Mouse (Mus musculus) frontal cortex, postnatal 14 days (tissue): ENCODE data around the gene Tent2.
A peak's percentile ranks its signal among the peaks of the same experiment; 100 is the strongest.
"Not testable (repeated sequence)": the region's sequence is repeated elsewhere in the genome, so short reads cannot be mapped to it uniquely, and the experiment has no call there.

Source experiments
- DNase-seq, 2 experiments: peaks; one replicate each; pipeline ENCODE4 v3.0.0; 2022; ENCODE audit warnings: low spot score in 2 of 2

The Tent2 gene

GRCm38 (mm10) chr13:93191831-93192645 lies at the start of gene Tent2:
Gene Tent2, minus strand, starts transcription at chr13:93192385.
- DNase-seq: peak; percentile 87 to 91

GRCm38 (mm10) chr13:93241180-93241579 lies 49.0 kb upstream of the Tent2 start:
- no peak for DNase-seq

DNA sequence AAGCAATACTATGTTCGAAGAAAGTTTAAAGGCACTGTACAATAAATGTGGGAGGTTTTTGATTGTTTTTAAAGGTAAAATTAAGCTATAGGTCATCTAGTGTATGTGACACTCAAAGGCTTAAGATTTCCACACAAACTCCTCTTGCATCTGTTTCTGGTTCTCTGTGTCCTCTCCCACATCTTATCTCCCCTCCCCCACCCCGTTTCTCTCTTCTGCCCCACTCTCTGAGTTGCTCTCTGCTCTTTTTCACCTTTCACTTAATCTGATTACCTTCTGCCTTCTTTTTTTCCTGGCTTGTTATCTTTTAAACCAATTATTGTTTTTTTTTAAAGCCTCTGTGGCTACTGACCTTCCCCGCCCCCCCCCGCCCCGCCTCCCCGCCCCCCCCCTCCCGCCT lies 47.4 kb upstream of the Tent2 start:
- DNase-seq: no peak

DNA sequence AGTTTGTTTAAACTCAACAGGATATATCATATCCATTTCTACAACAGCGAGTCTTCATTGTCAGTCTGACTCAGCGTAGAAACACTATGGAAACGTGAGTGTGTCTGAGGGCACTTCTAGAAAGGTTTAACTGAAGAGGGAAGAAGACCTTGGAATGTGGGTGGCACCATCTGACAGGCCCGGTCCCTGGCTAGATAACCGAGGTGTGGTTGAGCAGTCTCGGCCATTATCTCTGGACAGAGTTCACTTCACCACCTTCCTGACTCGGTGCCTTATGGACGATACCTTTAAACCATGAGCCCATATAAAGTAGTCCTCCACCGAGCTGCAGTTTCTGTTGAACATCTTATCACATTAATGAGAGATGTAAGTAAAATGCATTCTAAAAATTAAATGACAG lies 46.9 kb upstream of the Tent2 start:
- no peak for DNase-seq

DNA sequence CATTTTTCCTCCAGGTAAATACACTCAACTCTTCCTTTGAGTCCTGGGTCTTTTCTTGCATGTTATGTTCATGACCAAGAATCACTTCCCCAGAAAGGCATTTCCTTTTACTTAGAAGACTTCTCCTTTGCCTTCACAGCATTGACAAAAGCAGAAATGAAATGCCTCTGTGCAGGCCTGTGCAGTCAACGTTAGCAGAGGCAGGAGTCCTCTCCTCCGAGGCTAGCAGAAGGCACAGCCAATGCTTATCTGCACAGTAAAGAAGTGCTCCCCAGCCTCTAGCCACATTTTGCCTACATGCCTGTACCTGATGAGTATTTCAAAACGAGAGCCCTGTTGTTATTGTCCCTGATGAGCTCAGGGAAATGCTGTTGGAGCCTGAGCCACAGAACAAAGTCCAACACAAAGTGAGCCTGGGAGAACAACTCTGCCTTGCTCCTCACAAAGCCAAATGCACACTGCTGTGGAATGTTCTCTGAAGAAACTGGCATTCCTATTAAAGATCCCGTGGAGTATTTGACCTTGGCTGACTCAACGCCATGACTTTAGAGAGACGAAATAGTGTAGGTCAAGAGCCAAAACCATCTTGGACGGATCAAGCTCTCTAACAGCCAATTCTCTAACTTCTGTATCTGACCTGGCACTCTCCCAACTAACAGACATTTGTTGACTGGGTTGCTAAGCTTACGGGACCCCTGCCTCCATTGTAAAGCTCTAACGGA lies 45.7 kb upstream of the Tent2 start:
- DNase-seq: no peak

GRCm38 (mm10) chr13:93234267-93235039 lies 42.3 kb upstream of the Tent2 start:
- DNase-seq: no peak

DNA sequence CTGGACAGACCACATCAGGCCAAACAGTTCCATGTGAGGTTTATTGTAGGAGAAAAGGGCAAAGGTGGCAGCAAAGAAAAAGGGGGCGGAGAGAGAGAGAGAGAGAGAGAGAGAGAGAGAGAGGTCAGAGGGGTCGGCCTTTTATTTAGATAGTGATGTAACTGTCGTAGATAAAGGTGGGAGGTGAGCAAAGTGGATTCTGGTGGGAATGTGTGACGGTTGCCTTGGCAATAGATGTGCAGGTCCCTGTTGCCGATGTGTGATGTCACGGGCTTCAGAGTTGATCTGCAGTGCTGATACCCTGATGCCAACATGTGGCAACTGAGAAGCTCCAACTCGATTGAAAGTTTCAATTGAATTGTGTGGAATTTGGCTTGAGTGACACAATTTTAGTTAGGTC lies 40.1 kb upstream of the Tent2 start:
- DNase-seq: no peak

GRCm38 (mm10) chr13:93231016-93231415 lies 38.8 kb upstream of the Tent2 start:
- DNase-seq: no peak

GRCm38 (mm10) chr13:93211741-93212140 lies 19.6 kb upstream of the Tent2 start:
- DNase-seq: no peak

DNA sequence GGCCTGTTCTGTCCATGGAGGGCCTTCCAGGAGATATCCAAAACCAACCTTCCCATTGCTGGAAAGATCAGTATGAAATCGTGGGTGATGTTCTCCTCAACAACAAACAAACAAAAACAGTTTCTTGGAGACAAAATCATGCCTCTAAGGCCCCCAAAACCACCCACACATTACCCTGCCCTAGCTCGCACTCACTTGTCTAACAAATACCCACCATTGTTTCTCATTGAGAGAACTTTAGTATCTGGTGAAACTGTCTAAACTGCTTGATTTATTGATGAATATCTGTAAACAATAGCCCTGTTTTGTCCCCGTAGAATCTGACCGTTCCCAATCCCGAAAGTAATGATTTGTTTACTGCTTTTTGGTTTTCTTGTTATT lies 451 bp upstream of the Tent2 start:
- DNase-seq: no peak

- no peak for DNase-seq
Measured at GRCm38 (mm10) chr13:93189416-93189815, 2.8 kb downstream of the Tent2 start.

GRCm38 (mm10) chr13:93188738-93189137 lies 3.4 kb downstream of the Tent2 start:
- no peak for DNase-seq

- not testable (repeated sequence) for DNase-seq
Measured at GRCm38 (mm10) chr13:93187792-93188191, 4.4 kb downstream of the Tent2 start.

DNA sequence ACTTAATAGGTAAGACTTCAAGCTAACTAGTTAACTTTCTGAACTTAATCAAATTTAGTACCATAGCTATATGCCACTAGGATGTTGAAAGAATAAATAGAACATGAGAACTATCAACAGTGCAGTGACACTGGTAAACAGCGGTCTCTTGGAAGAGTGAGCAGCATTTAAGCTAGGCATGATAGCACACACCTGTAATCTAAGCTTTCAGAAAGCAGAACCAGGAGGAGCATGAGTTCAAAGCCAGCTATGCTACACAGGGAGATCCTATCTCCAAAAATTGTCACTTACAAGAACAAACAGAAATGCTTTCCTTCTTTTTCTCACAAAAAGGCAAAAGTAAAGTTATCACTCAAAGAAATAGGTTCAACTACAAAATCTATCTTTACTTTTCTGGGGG lies 11.8 kb downstream of the Tent2 start:
- DNase-seq: no peak

DNA sequence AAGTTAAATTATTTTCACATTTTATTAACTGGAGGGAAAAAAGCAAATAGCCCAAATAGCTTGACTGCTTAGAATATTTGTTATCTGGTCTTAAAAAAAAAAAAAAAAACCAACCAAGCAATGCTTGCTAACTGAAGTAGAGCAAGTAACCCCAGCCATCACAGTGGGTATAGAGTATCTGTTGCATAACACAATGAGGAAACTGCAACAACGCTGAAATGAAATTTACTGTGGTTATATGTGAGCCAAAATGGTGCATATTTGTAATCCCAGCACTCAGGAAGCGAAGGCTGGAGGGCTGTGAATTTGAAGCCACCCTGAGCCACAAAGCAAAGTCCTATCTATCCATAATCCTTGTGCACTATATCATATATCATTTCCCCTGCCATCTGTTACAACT lies 12.7 kb downstream of the Tent2 start:
- no peak for DNase-seq

DNA sequence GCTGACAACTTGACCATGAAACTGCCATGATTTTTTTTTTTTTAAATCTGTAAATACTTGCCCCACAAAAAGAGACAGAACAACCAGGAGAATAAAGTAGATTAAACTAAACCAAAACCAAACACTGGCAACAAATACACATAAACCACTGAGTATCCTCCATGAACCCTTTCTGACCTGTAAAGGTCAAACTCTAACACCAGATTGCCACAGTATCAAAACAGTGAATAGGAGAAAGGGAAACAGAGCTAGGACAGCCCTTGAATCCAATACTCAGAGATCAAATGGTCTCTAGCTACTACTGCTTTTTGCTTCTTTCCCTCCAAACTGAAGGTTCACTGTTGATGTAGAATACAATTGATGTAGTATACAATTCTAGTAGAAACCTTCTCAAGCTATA lies 14.6 kb downstream of the Tent2 start:
- no peak for DNase-seq

DNA sequence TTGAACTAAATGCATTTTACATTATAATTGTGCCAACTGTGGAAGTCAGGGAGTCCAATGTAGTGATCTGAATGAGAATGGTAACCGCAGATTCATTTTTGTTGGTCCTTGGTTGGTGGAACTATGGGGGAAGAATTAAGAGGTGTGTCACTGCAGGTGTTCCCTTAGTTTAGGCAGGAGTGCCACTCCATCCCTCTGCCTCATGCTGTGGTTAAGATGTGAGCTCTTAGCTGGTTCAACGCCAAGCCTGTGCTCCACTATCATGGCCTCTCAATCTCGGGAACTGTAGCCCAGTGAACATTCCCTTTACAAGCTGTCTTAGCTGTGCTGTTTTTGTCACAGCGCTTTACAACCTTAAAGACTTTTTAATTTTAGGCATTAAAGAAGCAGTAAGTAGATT lies 28.9 kb downstream of the Tent2 start:
- DNase-seq: no peak

DNA sequence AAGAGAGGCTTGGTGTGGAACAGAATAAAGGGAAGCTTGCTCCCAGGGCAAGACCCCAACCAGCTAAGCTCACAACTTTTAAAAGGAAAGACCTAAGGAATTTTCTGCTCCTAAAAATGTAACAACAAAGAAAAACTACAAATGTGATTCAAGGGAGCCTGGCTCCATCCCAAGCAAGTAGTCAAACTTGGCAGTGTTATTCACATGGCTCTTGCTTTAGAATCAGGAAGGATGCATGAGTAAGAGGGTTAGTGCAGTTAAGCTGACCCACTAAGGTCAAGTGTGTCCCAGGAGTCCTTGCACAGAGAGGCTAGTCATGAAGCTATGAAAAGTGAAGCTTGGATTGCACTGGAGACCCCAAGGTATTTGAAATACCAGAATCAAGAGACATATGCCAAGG lies 29.7 kb downstream of the Tent2 start:
- DNase-seq: no peak

DNA sequence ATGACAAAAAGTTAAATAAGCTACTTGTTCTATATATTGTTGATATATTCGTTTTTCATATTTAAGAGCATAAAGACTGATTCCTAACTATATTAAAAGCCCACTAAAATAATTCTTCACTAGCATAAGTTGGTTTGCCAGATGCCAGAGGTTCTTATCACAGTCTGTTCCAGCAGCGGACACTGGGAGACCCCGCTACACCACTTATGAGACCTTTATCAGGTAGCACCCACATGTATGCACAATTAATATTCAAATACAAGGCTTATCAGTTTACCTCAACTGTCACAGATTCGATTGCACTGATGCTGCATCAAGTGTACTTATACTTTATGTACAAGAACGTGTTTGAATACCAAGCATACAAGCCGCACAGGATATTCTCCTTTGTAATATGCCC lies 33.9 kb downstream of the Tent2 start:
- no peak for DNase-seq

GRCm38 (mm10) chr13:93153280-93153679 lies 38.9 kb downstream of the Tent2 start:
- DNase-seq: no peak

DNA sequence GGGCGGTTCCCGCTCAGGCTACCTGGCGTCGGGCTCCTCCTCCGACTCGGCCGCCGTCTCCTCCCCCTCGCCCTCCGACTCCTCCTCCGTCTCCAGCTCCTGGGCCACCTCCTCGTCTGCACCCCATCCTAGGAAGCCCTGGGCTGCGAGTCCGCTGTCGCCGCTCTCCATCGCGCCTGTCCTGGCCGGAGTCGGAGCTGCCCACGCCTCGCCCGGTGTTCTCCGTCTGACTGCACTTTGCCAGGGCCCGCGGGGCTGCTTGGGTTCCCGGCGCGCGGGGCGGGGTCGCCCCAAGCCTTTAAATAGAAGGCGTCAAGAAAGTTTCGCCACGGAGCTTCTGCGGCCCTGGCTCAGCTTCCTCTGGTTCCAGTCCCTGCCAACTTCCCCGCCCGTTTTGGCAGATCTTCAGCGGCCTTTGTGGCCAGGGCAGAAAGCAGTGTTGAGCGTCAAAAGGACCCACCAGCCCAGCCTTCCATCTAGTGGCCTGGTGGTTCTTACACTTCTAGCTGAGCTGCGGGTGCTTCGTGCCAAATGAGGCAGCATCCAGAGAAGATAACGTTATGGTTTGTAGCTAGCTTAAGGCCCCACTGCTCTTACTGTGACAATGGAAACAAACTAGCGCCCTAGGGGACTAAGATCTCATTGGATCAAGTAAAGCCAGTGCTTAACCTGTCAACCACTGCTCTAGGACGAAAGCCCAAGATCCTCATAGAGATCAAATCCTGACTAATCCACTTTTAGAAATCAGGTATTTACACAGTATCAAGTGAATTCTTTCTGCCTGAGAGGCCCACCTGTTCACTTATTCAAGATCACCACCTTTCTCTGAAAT lies 47.6 kb downstream of the Tent2 start, which contains the start of gene Cmya5:
TSS of gene Cmya5 (minus strand) at position 389 of the 832 bp plus-strand sequence.
- peak; percentile 74 to 77 for DNase-seq
